Mouse (Mus musculus): ENCODE results near the gene Ptges2. TPM values are rescaled to one million over a fixed set of nuclear protein-coding genes. Genes with fewer than 3 reads are reported as not detected.

Ptges2 gene
- polyA plus RNA-seq, 1 experiment = 39.1 TPM

GRCm38 (mm10) chr2:32439177-32439576 is 43.5 kb downstream of the Ptges2 start:
- Histone ChIP-seq H3K4me3 (ENCODE audit: insufficient read depth, poor library complexity, severe bottlenecking) (no peak overlapping the region), H3K79me3 (ENCODE audit: low read depth) (peaks cover 54% of the 10 kb centered on the region), H3K79me2 (ENCODE audit: control insufficient read depth, insufficient read depth) (peaks cover 100% of the 10 kb centered on the region), H3K27me3 (ENCODE audit: control insufficient read depth, insufficient read depth, insufficient read length) (no peaks in the 10 kb centered on the region), H3K36me3 (ENCODE audit: control insufficient read depth, insufficient read depth) (peaks cover under 1% of the 10 kb centered on the region), H3ac (ENCODE audit: control insufficient read depth, insufficient read length, low read depth) (no peak overlapping the region)
- no peak for TF ChIP-seq CEBPB (IDR thresholded peaks at IDR 0.05; ENCODE audit: low read depth)
- TF ChIP-seq FOSL1 (IDR thresholded peaks at IDR 0.05; ENCODE audit: insufficient read depth, low read length, poor library complexity, severe bottlenecking) = no peak

DNA sequence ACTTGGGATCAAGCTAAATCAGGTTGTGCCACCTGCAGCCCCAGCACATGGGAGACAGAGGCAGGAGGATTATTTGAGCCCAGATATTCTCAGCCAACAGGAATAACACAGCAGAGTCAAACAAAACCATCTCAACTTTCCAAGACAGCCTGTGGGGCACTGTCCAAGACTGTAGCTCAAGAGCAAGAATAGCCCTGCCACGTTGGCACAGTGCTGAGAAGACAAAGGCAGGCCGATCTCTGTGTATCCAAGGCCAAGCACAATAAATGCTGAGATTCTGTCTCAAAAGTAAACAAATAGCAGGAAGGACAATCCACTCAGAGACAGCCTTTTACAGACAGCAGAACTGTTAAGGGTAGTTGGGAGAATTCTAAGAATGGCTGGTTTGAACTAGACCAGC is 44.5 kb downstream of the Ptges2 start:
- H3K4me3 ChIP-seq (ENCODE audit: insufficient read depth, poor library complexity, severe bottlenecking) = no peak overlapping the region
- H3K36me3 ChIP-seq (ENCODE audit: control insufficient read depth, insufficient read depth) = peaks cover 6% of the 10 kb centered on the region
- H3K27me3 ChIP-seq (ENCODE audit: control insufficient read depth, insufficient read depth, insufficient read length) = no peaks in the 10 kb centered on the region
- peaks cover 46% of the 10 kb centered on the region for H3K79me3 ChIP-seq (ENCODE audit: low read depth)
- TF ChIP-seq MAX (IDR thresholded peaks at IDR 0.05) (no peak), CTCF (IDR thresholded peaks at IDR 0.05; ENCODE audit: control insufficient read depth, insufficient read depth, insufficient read length) (no peak), MYOG (IDR thresholded peaks at IDR 0.05; ENCODE audit: control insufficient read depth, extremely low read depth, insufficient read length) (no peak), FOSL1 (IDR thresholded peaks at IDR 0.05; ENCODE audit: insufficient read depth, low read length, poor library complexity, severe bottlenecking) (no peak), CEBPB (IDR thresholded peaks at IDR 0.05; ENCODE audit: low read depth) (no peak), MYOD1 (IDR thresholded peaks at IDR 0.05; ENCODE audit: control insufficient read depth, insufficient read length, low read depth) (no peak), USF1 (IDR thresholded peaks at IDR 0.05; ENCODE audit: low read depth) (no peak)
- H3ac ChIP-seq (ENCODE audit: control insufficient read depth, insufficient read length, low read depth) = no peak overlapping the region
- peaks cover 100% of the 10 kb centered on the region for H3K79me2 ChIP-seq (ENCODE audit: control insufficient read depth, insufficient read depth)

GRCm38 (mm10) chr2:32440632-32441031 is 44.9 kb downstream of the Ptges2 start:
- Histone ChIP-seq H3ac (ENCODE audit: control insufficient read depth, insufficient read length, low read depth) (no peak overlapping the region), H3K79me3 (ENCODE audit: low read depth) (peaks cover 43% of the 10 kb centered on the region), H3K79me2 (ENCODE audit: control insufficient read depth, insufficient read depth) (peaks cover 100% of the 10 kb centered on the region), H3K4me3 (ENCODE audit: insufficient read depth, poor library complexity, severe bottlenecking) (no peak overlapping the region), H3K36me3 (ENCODE audit: control insufficient read depth, insufficient read depth) (peaks cover 11% of the 10 kb centered on the region), H3K27me3 (ENCODE audit: control insufficient read depth, insufficient read depth, insufficient read length) (no peaks in the 10 kb centered on the region)
- TF ChIP-seq MYOG (IDR thresholded peaks at IDR 0.05; ENCODE audit: control insufficient read depth, extremely low read depth, insufficient read length) = no peak
- no peak for TF ChIP-seq CTCF (IDR thresholded peaks at IDR 0.05; ENCODE audit: control insufficient read depth, insufficient read depth, insufficient read length)
- TF ChIP-seq CEBPB (IDR thresholded peaks at IDR 0.05; ENCODE audit: low read depth) = no peak
- TF ChIP-seq MYOD1 (IDR thresholded peaks at IDR 0.05; ENCODE audit: control insufficient read depth, insufficient read length, low read depth) = no peak

- Histone ChIP-seq H3K4me3 (ENCODE audit: insufficient read depth, poor library complexity, severe bottlenecking) (no peak overlapping the region), H3ac (ENCODE audit: control insufficient read depth, insufficient read length, low read depth) (no peak overlapping the region), H3K36me3 (ENCODE audit: control insufficient read depth, insufficient read depth) (peaks cover 15% of the 10 kb centered on the region), H3K27me3 (ENCODE audit: control insufficient read depth, insufficient read depth, insufficient read length) (no peaks in the 10 kb centered on the region), H3K79me3 (ENCODE audit: low read depth) (peaks cover 34% of the 10 kb centered on the region), H3K79me2 (ENCODE audit: control insufficient read depth, insufficient read depth) (peaks cover 100% of the 10 kb centered on the region)
- TF ChIP-seq CEBPB (IDR thresholded peaks at IDR 0.05; ENCODE audit: low read depth) (no peak), MYOG (IDR thresholded peaks at IDR 0.05; ENCODE audit: control insufficient read depth, extremely low read depth, insufficient read length) (no peak), USF1 (IDR thresholded peaks at IDR 0.05; ENCODE audit: low read depth) (no peak), MYOD1 (IDR thresholded peaks at IDR 0.05; ENCODE audit: control insufficient read depth, insufficient read length, low read depth) (no peak)
These were observed 45.9 kb downstream of the Ptges2 start for GRCm38 (mm10) chr2:32441550-32441949.

GRCm38 (mm10) chr2:32445535-32445934 is 49.8 kb downstream of the Ptges2 start:
- H3K27me3 ChIP-seq (ENCODE audit: control insufficient read depth, insufficient read depth, insufficient read length) = no peaks in the 10 kb centered on the region
- no peak overlapping the region for H3ac ChIP-seq (ENCODE audit: control insufficient read depth, insufficient read length, low read depth)
- peaks cover 15% of the 10 kb centered on the region for H3K36me3 ChIP-seq (ENCODE audit: control insufficient read depth, insufficient read depth)
- H3K79me2 ChIP-seq (ENCODE audit: control insufficient read depth, insufficient read depth) = peaks cover 100% of the 10 kb centered on the region
- peaks cover 40% of the 10 kb centered on the region for H3K79me3 ChIP-seq (ENCODE audit: low read depth)
- TF ChIP-seq FOSL1 (IDR thresholded peaks at IDR 0.05; ENCODE audit: insufficient read depth, low read length, poor library complexity, severe bottlenecking) (no peak), MAX (IDR thresholded peaks at IDR 0.05) (no peak), USF1 (IDR thresholded peaks at IDR 0.05; ENCODE audit: low read depth) (no peak), CTCF (IDR thresholded peaks at IDR 0.05; ENCODE audit: control insufficient read depth, insufficient read depth, insufficient read length) (no peak), MYOD1 (IDR thresholded peaks at IDR 0.05; ENCODE audit: control insufficient read depth, insufficient read length, low read depth) (no peak), CEBPB (IDR thresholded peaks at IDR 0.05; ENCODE audit: low read depth) (no peak), MYOG (IDR thresholded peaks at IDR 0.05; ENCODE audit: control insufficient read depth, extremely low read depth, insufficient read length) (no peak)
- H3K4me3 ChIP-seq (ENCODE audit: insufficient read depth, poor library complexity, severe bottlenecking) = no peak overlapping the region

DNA sequence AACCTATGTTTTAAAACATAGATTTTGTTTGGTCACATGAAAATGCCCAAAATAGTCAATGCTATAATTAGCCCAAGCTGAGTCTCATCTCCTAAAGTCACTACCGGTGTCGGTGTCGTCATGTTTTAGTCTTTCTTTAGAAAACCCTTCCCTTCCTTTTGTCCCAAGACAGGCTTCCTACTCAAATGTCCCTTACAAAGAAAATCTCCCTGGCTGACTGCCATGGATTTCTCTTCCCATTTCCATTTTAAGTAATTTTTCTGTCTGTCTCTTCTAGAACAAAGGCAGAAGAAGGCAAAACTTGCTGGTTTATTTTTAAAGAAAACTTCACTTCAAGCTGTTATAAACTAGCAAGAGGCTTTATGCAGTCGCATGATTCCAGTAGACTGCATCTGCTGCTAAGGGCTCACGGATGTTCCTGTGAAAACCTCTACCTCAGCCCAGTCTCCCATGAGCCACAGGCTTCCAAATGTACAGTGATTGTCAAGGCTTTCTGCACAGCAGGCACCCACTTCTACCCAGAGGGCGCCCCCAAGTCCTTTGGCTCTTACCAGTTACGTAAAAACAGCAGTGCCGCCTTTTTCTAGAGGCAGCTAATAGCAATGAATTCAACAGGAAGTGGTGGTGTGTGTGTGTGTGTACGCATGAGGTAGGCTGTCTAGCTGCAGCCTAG is 51.7 kb downstream of the Ptges2 start:
- H3K79me3 ChIP-seq (ENCODE audit: low read depth) = peaks cover 39% of the 10 kb centered on the region
- H3K27me3 ChIP-seq (ENCODE audit: control insufficient read depth, insufficient read depth, insufficient read length) = no peaks in the 10 kb centered on the region
- H3ac ChIP-seq (ENCODE audit: control insufficient read depth, insufficient read length, low read depth) = no peak overlapping the region
- peaks cover 89% of the 10 kb centered on the region for H3K79me2 ChIP-seq (ENCODE audit: control insufficient read depth, insufficient read depth)
- no peak for TF ChIP-seq MYOG (IDR thresholded peaks at IDR 0.05; ENCODE audit: control insufficient read depth, extremely low read depth, insufficient read length)
- TF ChIP-seq USF1 (IDR thresholded peaks at IDR 0.05; ENCODE audit: low read depth) = no peak
- no peak for TF ChIP-seq CTCF (IDR thresholded peaks at IDR 0.05; ENCODE audit: control insufficient read depth, insufficient read depth, insufficient read length)
- TF ChIP-seq FOSL1 (IDR thresholded peaks at IDR 0.05; ENCODE audit: insufficient read depth, low read length, poor library complexity, severe bottlenecking) = no peak
- TF ChIP-seq MAX (IDR thresholded peaks at IDR 0.05) = no peak
- no peak for TF ChIP-seq MYOD1 (IDR thresholded peaks at IDR 0.05; ENCODE audit: control insufficient read depth, insufficient read length, low read depth)
- TF ChIP-seq CEBPB (IDR thresholded peaks at IDR 0.05; ENCODE audit: low read depth) = no peak
- H3K36me3 ChIP-seq (ENCODE audit: control insufficient read depth, insufficient read depth) = peaks cover 15% of the 10 kb centered on the region
- no peak overlapping the region for H3K4me3 ChIP-seq (ENCODE audit: insufficient read depth, poor library complexity, severe bottlenecking)
